Comparison of ENCODE assay signal across 13 mouse cellular contexts in genomic region chr3:130962701-130963472, GRCm38 (mm10).
DNase-seq lines count a peak whose midpoint lies in the region; ATAC-seq and TF ChIP-seq lines count a peak whose summit lies in the region.
"Had no signal": no experiment of that assay in that cellular context is flagged by ENCODE, and none has a peak within 500 bp of the region (broad histone marks: within the 10 kb centered on the region; RNA-seq: fewer than 3 reads in every experiment).

No protein-coding gene starts in this region.

- peak; percentile 62 to 72 for DNase-seq in cerebellum, postnatal 10 days
- DNase-seq in cerebellum, adult 8-10 months = no peak
- DNase-seq in brain, embryonic 18.5 days (ENCODE audit: low read depth, low spot score) = peak; percentile 30
- peak; percentile 59 for DNase-seq in forebrain, postnatal 0 days
- peak; percentile 79 for DNase-seq in midbrain, embryonic 14.5 days
- DNase-seq in layer of hippocampus, adult 9-11 months = no peak
- DNase-seq in lung, postnatal 25 days (ENCODE audit: low spot score) = no peak
- no peak for DNase-seq in adrenal gland, adult 2 months
- DNase-seq: adrenal gland, postnatal 10 days; cerebellum, adult 9-10 months; gastrocnemius, postnatal 25 days; lung, embryonic 14.5 days had no signal

- H3K9ac ChIP-seq in forebrain, postnatal 0 days = 0 out of 2 replicates have a peak overlapping the region, but pooled peaks have one; percentile 6
- no peak overlapping the region for H3K9ac ChIP-seq in midbrain, embryonic 14.5 days (replicated peaks; ENCODE audit: low read length)
- H3K9ac ChIP-seq: intestine, embryonic 15.5 days had no signal

- no peak for TF ChIP-seq CTCF in forebrain, postnatal 0 days (IDR thresholded peaks at IDR 0.05; ENCODE audit: low read depth)

- peaks cover 19% of the 10 kb centered on the region for H3K4me1 ChIP-seq in forebrain, postnatal 0 days (ENCODE audit: insufficient read depth)
- H3K4me1 ChIP-seq in midbrain, embryonic 14.5 days (ENCODE audit: control insufficient read depth, insufficient read depth, low read length) = peaks cover 43% of the 10 kb centered on the region
- H3K4me1 ChIP-seq: intestine, embryonic 15.5 days had no signal

- H3K27me3 ChIP-seq in forebrain, postnatal 0 days (ENCODE audit: insufficient read depth, low read length) = no peaks in the 10 kb centered on the region
- H3K27me3 ChIP-seq in midbrain, embryonic 14.5 days (ENCODE audit: control insufficient read depth, insufficient read depth, low read length) = no peaks in the 10 kb centered on the region
- H3K27me3 ChIP-seq: intestine, embryonic 15.5 days had no signal

- peak overlapping the region; percentile 66 for H3K27ac ChIP-seq in forebrain, postnatal 0 days (ENCODE audit: low read depth, low read length)
- H3K27ac ChIP-seq in midbrain, embryonic 14.5 days (replicated peaks; ENCODE audit: low read depth, low read length) = peak overlapping the region; percentile 89
- H3K27ac ChIP-seq: intestine, embryonic 15.5 days had no signal

- WGBS in forebrain, postnatal 0 days = 8% methylated on average over 12 of the region's 12 CpGs
- 11% methylated on average over 12 of the region's 12 CpGs for WGBS in midbrain, embryonic 14.5 days

- peak overlapping the region; percentile 18; the same call in 1 of the 2 replicates for H3K4me3 ChIP-seq in forebrain, postnatal 0 days (ENCODE audit: low read depth, low read length)
- 0 out of 2 replicates have a peak overlapping the region, but pooled peaks have one; percentile 5 for H3K4me3 ChIP-seq in midbrain, embryonic 14.5 days (replicated peaks; ENCODE audit: low read depth, low read length)
- H3K4me3 ChIP-seq: intestine, embryonic 15.5 days had no signal

- H3K36me3 ChIP-seq in forebrain, postnatal 0 days (ENCODE audit: insufficient read depth) = no peaks in the 10 kb centered on the region
- no peaks in the 10 kb centered on the region for H3K36me3 ChIP-seq in midbrain, embryonic 14.5 days (ENCODE audit: control insufficient read depth, insufficient read depth, low read length)
- H3K36me3 ChIP-seq: intestine, embryonic 15.5 days had no signal

- H3K4me2 ChIP-seq in forebrain, postnatal 0 days (ENCODE audit: low read depth) = peak overlapping the region; percentile 46
- H3K4me2 ChIP-seq in midbrain, embryonic 14.5 days (ENCODE audit: low read length) = peak overlapping the region; percentile 45
- H3K4me2 ChIP-seq: intestine, embryonic 15.5 days had no signal

- no peaks in the 10 kb centered on the region for H3K9me3 ChIP-seq in forebrain, postnatal 0 days (ENCODE audit: low read length)
- no peaks in the 10 kb centered on the region for H3K9me3 ChIP-seq in midbrain, embryonic 14.5 days (ENCODE audit: control insufficient read depth, low read length)
- H3K9me3 ChIP-seq: intestine, embryonic 15.5 days had no signal

- ATAC-seq in forebrain, postnatal 0 days = peak; percentile 64
- peak; percentile 70 for ATAC-seq in midbrain, embryonic 14.5 days (ENCODE audit: low FRiP score, low TSS enrichment)
- ATAC-seq: intestine, embryonic 15.5 days had no signal

Comparison
In these comparisons a context has a peak if more than half of its experiments do, and no peak if none do; other contexts are left out.
1. DNase-seq: peak in cerebellum, postnatal 10 days (2 of 2), brain, embryonic 18.5 days (single experiment), forebrain, postnatal 0 days (single experiment) and midbrain, embryonic 14.5 days (single experiment); none in cerebellum, adult 8-10 months (single experiment), layer of hippocampus, adult 9-11 months (single experiment), lung, postnatal 25 days (single experiment) and adrenal gland, adult 2 months (single experiment).